Mouse (Mus musculus) erythroblast, adult 5-6 weeks (primary cell): ENCODE data around the gene Ptprd. TPM values are rescaled to one million over a fixed set of nuclear protein-coding genes. Genes with fewer than 3 reads are reported as not detected.
"Not testable (repeated sequence)": the region's sequence is repeated elsewhere in the genome, so short reads cannot be mapped to it uniquely, and the experiment has no call there.

Experiments used
- ATAC-seq: replicated peaks from 2 replicates; pipeline ENCODE4 v1.8.0; 2016; ENCODE audit warnings: moderate number of reproducible peaks, mild to moderate bottlenecking, moderate TSS enrichment, inconsistent platforms; ENCODE audit not compliant: poor library complexity, low FRiP score, severe bottlenecking
- total RNA-seq, 2 experiments: library from RNA; stranded (forward) in 1 of 2; stranded (reverse) in 1 of 2; fragments of 150-400 nt in 1 of 2; fragments of 200-764, 138-1000 nt in 1 of 2; gene quantifications; 2 replicates each; pipeline versions ENCODE4 v1.2.3 to v1.2.4; 2015 to 2017; ENCODE audit warnings: low replicate concordance in 2 of 2

The Ptprd gene
- total RNA-seq, 2 experiments from 2014 or later, result not detected

DNA sequence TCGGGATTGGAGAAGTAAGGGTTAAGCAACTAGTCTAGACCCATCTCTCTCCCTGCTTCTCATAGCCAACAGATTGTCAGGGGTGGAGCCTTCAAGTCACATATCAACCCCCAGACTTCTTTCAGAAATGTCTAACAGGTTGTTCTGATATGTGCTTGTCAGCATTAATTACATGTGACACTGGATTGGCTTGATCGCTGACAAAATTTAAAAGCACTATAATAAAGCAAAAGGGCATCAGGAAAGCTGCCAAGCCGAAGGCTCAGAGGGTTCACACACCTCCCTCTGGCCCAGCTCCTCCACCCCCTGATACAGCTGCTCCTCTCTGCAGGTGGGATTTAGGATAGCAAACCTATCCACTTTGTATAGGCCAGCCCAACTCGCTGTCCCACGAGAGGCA is 1775.8 kb downstream of the Ptprd start:
- no peak for ATAC-seq

DNA sequence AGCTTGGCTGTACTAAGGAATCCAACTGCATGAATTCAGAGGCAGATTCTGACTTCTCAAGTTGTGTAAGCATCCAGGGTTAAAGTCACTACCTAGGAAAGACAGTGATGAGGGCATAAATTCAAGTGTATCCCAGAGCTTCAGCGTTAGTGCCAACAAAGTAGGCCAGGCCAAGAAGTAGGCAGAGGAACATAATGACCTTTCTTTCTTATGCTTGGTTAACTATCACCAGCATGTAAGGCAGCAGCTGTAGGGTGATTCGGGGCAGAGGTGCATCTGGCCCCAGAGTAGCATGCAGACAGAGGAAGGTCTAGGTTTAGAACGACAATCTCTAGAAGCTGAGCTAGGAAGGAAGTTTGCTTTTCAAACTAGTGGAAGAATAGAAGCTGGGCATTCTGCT is 1782.0 kb downstream of the Ptprd start:
- no peak for ATAC-seq

- ATAC-seq, result not testable (repeated sequence)
Measured at GRCm38 (mm10) chr4:76427036-76427435, 1784.7 kb downstream of the Ptprd start.

DNA sequence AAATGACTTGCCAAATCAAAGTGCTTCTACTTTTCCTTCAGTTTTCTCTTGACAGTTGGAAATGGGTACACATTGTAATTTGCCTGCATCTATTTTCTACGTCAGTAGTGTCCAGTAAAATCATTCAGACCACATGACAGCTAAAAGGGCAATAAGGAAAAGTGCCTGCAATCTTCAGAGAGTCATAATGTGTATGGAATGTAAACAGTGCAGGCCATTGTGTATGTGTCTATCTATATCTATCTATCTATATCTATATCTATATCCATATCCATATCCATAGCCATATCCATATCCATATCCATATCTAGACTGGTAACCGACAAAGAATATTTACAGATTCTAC is 1786.6 kb downstream of the Ptprd start:
- no peak for ATAC-seq

DNA sequence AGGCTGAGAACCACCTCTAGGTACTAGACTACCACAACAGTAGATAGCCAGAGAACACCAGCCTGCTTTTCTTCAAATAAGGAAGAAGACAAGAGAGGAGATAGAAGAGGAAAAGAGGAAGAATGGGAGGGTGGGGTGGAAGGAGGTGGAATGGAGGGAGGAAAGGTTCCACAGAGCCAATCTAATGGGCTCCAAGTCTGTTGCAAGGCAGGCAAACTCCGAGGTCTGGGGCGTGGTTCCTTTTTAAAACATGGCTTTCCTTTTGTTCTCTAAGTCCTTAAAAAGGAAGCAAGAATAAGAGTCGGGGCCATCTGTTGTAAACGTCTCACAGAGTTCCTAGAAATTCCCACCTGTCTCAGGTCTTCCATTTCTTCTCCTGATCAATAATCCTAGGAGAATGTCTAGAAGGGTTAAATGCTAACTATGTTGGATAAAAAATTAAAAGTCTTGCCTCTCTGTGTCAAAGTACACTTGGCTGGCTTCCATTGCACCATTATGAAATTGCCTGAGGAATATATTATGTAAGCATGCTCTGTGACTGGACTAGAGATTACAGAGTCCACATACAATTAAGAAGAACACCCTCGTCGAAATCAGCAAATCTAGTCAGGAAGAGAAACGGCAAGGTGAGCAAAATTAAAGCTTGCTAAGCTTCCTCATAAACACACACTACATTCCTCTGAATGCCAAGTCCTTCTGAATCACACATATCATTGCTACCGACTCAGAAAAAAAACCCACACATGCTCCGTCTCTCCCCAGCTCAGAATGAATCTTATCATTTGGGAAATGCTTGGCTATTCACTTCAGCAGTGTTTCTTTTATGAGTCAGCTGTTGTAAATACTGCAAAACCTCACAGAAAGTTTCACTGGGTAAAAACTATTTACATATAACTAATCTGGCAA is 1787.2 kb downstream of the Ptprd start:
- ATAC-seq, result no peak

DNA sequence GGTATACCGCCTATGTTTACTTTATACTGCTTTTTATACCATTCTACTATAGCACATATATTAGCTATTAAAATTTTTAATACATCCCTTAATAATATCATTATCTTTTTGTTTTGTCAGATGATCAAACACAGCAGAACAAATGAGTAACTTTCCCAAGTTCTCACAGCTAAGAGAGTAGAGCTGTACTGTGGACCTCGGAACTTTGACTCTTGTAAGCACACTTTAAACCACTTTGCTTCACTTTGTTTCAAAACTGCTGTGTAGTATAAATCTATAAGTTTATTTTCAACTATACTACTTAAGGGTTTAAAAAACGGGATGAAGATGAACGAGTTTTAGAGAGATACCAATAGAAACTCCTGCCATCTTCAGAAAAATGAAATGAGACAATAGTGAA is 1789.6 kb downstream of the Ptprd start:
- no peak for ATAC-seq

DNA sequence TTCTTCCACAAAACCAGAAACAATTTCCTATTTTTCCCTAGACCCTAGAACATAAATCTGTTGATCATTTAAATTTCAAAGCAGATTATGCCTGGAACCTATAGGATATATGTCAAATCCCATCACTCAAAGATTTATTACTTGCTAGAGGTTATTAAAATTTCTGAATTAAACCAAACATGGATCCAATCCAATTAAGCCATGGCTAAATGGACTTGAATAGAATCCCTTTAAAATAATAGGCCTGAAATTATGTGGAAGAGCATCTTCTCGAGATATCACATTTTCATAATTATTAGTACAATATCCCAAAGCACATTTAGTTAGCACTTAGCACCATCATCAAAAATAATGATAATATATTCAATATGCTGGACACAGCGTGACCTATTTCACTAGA is 1792.1 kb downstream of the Ptprd start:
- no peak for ATAC-seq

GRCm38 (mm10) chr4:76417676-76418075 is 1794.1 kb downstream of the Ptprd start:
- ATAC-seq, result no peak

DNA sequence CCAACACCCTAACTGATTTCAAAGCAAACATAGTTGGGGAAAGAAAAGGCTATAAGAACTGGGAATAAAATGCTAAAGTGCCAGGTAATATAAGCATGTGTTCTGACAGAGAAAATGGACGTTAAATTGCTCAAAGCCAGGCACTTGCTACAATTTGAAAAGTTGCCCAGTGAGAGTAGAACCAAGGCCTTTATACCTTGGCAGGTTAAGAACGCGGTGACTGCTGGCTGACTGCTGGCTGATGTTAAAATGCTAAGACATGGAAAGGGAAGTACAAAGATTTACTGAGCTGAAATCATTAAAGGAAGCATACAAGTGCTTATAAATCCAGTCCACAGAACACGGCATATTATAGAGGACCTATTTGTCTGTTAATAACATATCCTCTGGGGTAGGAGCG is 1796.1 kb downstream of the Ptprd start:
- no peak for ATAC-seq

DNA sequence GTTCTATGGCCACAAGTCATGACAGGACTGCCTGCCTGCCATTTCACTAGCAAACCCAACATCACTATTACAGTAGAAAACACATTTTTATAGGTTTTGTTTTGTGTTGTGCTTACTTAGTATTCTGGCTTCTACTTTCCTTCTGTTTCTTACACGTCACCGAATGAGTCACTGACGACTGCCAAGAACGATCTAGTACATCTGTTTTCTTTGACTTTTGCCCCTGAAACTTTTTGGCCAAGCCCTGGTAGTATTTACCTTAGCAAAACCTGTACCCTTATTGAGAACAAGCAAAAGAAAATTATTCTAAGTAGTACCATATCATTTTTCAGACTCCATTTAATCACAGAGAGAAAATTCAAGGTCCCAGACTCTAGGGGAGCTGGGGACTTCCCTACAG is 1797.2 kb downstream of the Ptprd start:
- no peak for ATAC-seq

GRCm38 (mm10) chr4:76410053-76410452 is 1801.7 kb downstream of the Ptprd start:
- no peak for ATAC-seq

- ATAC-seq, result no peak
Measured at GRCm38 (mm10) chr4:76409159-76409558, 1802.6 kb downstream of the Ptprd start.

- ATAC-seq, result no peak
Measured at GRCm38 (mm10) chr4:76405862-76406454, 1805.8 kb downstream of the Ptprd start.

GRCm38 (mm10) chr4:76403219-76403618 is 1808.5 kb downstream of the Ptprd start:
- no peak for ATAC-seq

DNA sequence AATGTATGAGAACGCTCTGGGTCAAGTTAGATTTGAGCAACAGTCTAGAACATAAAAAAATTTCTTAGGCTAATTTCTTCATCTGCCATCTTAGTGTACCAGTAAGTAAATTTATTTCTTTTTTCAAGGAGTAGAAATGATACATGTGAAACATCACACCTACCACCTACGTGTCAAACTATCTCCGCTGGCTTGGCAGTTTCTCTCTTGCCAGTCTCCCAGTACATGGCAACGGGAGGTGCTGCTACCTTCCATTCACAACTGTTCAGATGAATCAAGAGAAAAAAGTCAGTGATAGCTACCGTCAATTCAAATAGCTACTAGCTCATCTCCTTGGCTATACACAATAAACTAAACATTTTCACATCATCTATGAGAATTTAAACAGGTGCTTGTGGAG is 1823.9 kb downstream of the Ptprd start:
- no peak for ATAC-seq

- ATAC-seq, result no peak
Measured at GRCm38 (mm10) chr4:76386978-76387824, 1824.6 kb downstream of the Ptprd start.

- no peak for ATAC-seq
Measured at GRCm38 (mm10) chr4:76385818-76386217, 1825.9 kb downstream of the Ptprd start.

- no peak for ATAC-seq
Measured at GRCm38 (mm10) chr4:76380312-76380917, 1831.3 kb downstream of the Ptprd start.

- ATAC-seq, result no peak
Measured at GRCm38 (mm10) chr4:76370041-76370880, 1841.5 kb downstream of the Ptprd start.
